Mouse (Mus musculus) brain, embryonic 14.5 days (tissue): Measurements from ENCODE around the gene Zfp764. TPM values are rescaled to one million over a fixed set of nuclear protein-coding genes. Genes with fewer than 3 reads are reported as not detected.

Experiments used
- DNase-seq: peaks from one replicate; pipeline ENCODE4 v3.0.0-alpha.2; 2011; ENCODE audit warnings: low read depth
- CTCF ChIP-seq: fragments of 200-500 bp; IDR thresholded peaks from 2 replicates; pipeline ENCODE4 v1.5.1; 2012; ENCODE audit warnings: inconsistent platforms, mild to moderate bottlenecking, moderate library complexity, borderline replicate concordance; ENCODE audit not compliant: insufficient read depth, insufficient read length; ENCODE audit errors: extremely low read depth
- POLR2A ChIP-seq: fragments of 200-500 bp; IDR thresholded peaks from 2 replicates; pipeline ENCODE4 v1.6.1; 2012; ENCODE audit warnings: mild to moderate bottlenecking, inconsistent platforms, borderline replicate concordance; ENCODE audit not compliant: poor library complexity, insufficient read depth, insufficient read length, severe bottlenecking; ENCODE audit errors: extremely low read depth
- polyA plus RNA-seq: library from polyadenylated mRNA; depleted of rRNA; stranded (reverse); fragments of >200 nt; gene quantifications from 2 replicates; pipeline ENCODE4 v1.2.3, GENCODE M21; 2012; rRNA removed

Gene Zfp764
- 4.4 and 5.5 TPM in 2 replicates for polyA plus RNA-seq

DNA sequence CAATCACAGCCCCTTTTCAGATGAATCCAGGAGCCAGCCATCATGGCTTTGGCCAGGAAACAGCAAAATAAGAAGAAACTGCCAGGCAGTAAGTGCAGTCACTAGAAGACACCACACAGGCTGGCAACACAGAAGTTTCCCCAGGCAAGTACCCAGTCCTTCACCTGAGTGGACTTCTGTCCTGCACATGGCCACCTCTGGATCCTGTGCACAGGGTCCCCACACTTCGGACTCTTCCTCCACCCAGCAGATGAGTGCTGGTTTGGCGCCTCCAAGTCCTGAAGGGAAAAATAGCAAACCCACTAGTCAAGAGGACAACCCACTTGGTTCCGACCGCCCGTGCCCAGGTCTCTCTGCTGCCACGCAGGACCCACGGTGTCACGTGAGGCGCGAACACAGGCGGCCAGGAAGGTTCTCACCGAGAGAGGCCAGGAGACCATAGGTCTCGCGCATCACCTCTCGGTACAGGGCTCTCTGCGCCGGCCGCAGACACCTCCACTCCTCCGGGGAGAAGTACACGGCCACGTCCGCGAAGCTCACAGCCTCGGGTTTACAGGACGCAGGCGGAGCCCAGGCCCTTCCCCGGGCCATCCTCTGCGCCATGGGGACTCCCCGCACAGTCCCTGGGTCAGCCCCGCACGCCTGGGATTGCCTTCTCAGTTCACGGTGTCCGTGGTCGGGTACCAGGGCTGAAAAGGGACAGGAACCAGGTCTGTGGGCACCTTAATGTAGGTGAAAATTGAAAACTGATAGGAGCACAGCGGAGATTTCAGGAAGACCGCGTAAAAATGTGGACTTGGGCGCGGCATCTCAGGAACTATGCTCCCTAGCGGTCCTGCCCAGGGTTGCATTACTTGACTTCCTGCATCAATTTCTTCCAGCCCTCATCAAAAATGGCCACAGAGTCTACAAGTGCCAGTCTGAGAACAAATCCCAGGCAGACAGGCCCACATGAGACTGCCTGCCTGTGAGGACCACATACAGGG is at the start of gene Zfp764:
Gene Zfp764 (minus strand): TSS at position 821 of the 986 bp plus-strand sequence.
- DNase-seq = peak; percentile 94
- TF ChIP-seq POLR2A (peak; percentile 53; the same call in 1 of the 2 replicates), CTCF (peak; percentile 77)

DNA sequence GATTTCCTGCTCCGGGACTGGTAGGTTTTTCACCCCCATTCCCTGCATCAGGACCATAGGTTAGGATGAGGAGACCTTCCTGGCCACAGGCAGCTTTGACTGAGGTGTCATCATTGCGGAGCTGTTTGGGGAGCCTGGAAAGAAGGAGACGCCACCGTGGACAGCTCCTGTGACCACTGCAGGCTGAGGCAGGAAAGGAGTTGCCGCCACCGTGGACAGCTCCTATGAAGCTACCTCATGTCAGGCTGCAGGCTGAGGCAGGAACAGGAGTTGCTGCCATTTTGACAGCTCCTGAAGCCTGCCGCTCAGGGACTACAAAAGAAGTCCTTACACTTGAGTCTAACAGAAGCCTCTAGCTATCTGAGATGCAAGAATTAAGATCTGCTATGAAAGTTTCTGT is 48.3 kb upstream of the Zfp764 start:
- TF ChIP-seq CTCF = no peak
- no peak for TF ChIP-seq POLR2A
- no peak for DNase-seq

DNA sequence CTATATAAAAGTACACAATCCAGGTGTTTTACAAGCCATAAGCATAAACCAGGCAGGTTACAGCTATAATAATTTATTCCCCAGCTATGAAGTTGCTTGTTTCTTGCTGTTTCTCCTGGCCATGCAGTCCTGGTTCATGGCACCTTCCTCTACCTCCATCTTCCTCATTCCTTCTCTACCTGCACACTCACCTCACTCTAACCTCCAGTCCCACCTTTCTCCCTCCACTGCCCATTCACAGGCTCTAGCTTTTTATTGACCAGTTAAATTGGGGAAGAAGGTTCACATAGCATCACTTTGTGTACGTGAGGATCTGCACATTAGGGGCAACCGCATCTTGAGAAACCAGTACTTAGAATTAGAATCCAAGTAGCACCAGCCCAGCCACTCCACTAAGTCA is 46.4 kb upstream of the Zfp764 start:
- no peak for DNase-seq
- TF ChIP-seq POLR2A = no peak
- TF ChIP-seq CTCF = no peak

DNA sequence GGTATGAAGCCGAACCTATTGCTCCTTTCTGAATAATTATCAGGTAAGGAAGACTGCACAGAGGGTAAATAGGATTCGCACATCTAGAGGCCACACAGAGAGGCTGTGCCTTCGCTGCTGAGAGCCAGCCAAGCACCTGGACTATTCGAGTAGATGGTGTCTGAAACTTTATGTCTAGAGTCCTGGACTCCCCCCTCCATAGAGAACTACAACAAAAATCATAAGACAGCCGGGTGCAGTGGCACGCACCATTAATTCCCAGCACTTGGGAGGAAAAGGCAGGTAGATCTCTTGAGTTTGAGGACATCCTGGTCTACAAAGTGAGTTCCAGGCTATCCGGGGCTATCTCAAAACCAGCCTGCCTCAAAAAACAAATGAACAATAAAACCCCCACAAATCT is 43.3 kb upstream of the Zfp764 start:
- no peak for DNase-seq
- no peak for TF ChIP-seq POLR2A
- TF ChIP-seq CTCF = no peak

DNA sequence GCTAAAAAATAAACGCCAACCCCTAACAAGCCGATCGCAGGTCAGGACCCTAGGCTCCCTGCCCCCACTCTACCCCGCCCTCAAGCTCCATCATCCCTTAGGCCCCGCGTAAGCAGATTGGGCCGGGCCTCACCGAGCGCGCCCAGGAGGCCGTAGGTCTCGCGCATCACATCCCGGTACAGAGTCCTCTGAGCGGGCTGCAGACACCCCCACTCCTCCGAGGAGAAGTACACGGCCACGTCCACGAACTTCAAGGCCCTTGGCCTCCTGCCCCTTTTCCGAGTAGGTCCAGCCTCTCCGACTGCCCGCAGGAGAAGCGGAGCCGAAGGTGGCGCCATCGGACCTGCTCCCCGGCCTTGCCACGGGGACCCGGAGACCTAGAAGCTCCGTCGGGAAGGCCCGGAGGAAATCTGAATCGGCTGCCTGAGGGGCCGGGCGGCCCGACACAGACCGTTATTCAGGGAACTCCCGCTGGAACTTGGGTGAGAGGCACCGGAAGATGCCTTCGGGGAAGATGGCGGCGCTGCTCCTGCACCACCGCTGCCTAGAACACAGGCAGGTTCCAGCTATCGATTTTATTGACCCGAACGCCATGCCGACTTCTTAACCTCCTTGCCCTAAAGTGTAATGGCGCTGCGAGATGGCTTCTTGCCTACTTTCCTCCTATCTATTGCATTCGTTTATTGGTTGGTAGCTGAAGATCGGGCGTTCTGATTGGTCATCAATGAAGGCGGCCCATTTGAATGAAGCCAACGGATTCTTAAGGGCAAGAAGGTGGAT is 42.1 kb upstream of the Zfp764 start, which contains the start of gene Zfp689:
Gene Zfp689 (minus strand): TSS at position 638 of the 780 bp plus-strand sequence.
- DNase-seq = peak; percentile 99
- TF ChIP-seq POLR2A (peak; percentile 12; the same call in 1 of the 2 replicates), CTCF (no peak)

DNA sequence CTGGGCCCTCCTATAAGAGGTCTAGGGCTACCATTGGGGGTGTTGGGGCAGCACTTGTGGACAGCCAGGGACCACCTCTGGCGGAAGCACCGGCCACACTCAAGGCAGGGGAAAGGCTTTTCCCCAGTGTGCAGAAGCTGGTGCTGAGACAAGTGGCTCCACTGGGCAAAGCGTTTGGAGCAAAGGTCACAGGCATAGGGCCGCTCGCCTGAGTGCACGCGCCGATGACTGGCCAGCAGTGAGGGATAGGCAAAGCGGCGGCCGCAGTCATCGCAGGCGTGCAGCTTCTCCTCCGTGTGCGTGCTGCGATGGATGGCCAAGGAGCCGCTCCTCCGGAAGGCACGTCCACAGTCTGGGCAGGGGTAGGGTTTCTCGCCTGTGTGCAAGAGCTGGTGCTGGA is 37.4 kb upstream of the Zfp764 start:
- DNase-seq = no peak
- TF ChIP-seq CTCF = no peak

DNA sequence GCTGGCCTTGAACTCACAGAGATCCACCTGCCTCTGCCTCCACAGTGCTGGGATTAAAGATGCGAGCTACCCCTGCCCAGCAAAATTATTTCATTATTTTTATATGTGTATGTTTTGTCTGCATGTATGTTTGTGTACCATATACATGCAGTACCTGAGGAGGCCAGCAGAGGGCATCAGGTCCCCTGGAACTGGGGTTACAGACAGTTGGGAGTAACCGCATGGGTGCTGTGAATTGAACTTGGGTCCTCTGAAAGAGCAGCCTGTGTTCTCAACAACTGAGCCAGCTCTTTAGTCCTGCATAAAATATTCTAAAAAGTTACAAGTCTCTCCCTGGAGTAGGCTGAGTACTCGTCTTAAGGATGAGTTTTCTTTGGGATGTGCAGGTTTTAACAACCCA is 31.1 kb upstream of the Zfp764 start:
- no peak for TF ChIP-seq POLR2A
- TF ChIP-seq CTCF = peak; percentile 30; the same call in 1 of the 2 replicates
- DNase-seq = no peak

DNA sequence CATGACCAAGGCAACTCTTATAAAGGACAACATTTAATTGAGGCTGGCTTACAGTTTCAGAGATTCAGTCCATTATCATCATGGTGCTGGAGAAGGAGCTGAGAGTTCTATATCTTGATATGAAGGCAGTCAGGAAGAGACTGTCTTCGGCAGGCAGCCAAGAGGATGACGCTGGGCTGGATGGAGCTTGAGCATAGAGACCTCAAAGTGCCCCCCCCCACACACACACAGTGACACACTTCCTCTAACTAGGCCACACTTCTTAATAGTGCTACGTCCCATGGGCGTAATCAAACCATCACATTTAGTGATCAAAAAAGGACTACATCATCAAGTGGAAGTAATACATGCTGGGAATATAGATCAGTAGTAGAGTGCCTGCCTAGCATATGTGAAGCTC is 28.6 kb upstream of the Zfp764 start:
- no peak for TF ChIP-seq POLR2A
- TF ChIP-seq CTCF = no peak
- no peak for DNase-seq

DNA sequence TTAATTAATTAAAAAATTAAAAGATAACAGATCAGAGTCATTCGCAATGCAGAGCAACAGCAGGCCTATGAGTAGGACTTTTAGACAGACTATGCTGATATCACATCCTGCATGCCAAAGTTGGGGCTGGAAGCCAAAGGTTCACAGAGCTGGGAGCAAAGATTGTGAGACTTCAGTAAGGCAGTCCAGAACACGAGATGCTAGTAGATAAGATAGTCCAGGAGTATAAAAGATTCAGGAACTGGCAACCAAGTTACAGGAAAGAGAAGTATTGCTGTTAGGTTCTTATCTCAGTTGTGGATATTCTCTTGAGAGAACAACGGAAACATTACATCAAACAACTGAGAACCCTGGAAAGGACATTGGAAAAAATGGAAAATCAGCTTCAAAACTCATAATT is 19.7 kb upstream of the Zfp764 start:
- TF ChIP-seq POLR2A (no peak), CTCF (no peak)
- no peak for DNase-seq

DNA sequence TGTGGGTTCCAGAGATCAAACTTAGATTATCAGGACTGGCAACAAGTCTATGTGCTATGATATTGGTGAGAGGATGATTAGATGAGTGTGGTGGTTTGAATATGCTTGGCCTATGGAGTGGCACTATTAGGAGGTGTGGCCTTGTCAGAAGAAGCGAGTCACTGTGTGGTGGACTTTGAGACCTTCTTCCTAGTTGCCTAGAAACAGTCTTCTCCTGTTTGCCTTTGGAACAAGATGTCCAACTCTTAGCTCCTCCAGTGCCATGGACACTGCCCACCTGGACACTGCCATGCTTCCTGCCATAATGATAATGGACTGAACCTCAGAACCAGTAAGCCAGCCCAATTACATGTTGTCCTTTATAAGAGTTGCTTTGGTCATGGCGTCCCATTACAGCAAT is 19.3 kb upstream of the Zfp764 start:
- no peak for TF ChIP-seq CTCF
- TF ChIP-seq POLR2A = no peak
- no peak for DNase-seq

DNA sequence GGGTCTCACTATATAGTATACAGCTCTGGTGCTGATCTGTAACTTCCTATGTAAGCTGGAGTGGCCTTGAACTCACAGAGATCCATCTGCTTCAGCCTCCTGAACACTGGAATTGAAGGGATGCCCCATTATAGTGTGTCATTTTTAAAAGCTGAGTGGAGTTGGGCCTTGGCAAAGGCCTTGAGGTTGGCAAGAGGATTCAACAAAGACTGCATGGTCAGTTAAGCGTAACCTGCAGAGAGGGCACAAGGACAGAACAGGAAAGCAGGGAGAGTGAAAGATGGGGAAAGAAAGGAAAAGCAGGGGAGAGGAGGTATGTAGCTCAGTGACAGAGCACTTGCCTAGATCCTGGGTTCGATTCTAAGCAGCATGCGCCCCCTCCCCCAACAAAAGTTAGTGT is 18.7 kb upstream of the Zfp764 start:
- DNase-seq = no peak
- TF ChIP-seq POLR2A (no peak), CTCF (no peak)
